Mouse (Mus musculus): ENCODE measurements around the gene Rps6kc1.

The Rps6kc1 gene

GRCm38 (mm10) chr1:190834201-190834907, 77.2 kb downstream of the Rps6kc1 start:
- in situ Hi-C loops (cut with MboI, MseI): loop anchor here (5.0 kb wide), 1 partner anchor 38 kb away; no protein-coding TSS in a partner anchor

GRCm38 (mm10) chr1:190832965-190833630, 78.5 kb downstream of the Rps6kc1 start:
- in situ Hi-C loops (cut with MboI, MseI): loop anchor here (5.0 kb wide), 1 partner anchor 39 kb away; no protein-coding TSS in a partner anchor

- in situ Hi-C loops (cut with MboI, MseI): loop anchor here (5.0 kb wide), 1 partner anchor 40 kb away; no protein-coding TSS in a partner anchor
Measured at GRCm38 (mm10) chr1:190831839-190832497, 79.6 kb downstream of the Rps6kc1 start.

GRCm38 (mm10) chr1:190826486-190827034, 85.0 kb downstream of the Rps6kc1 start:
- in situ Hi-C loops (cut with MboI, MseI): no loop called here

- in situ Hi-C loops (cut with MboI, MseI): no loop called here
Measured at GRCm38 (mm10) chr1:190823745-190824144, 87.8 kb downstream of the Rps6kc1 start.

GRCm38 (mm10) chr1:190816141-190816540, 95.4 kb downstream of the Rps6kc1 start:
- in situ Hi-C loops (cut with MboI, MseI): no loop called here

- in situ Hi-C loops (cut with MboI, MseI): no loop called here
Measured at GRCm38 (mm10) chr1:190810408-190810807, 101.2 kb downstream of the Rps6kc1 start.

GRCm38 (mm10) chr1:190808766-190809221, 102.8 kb downstream of the Rps6kc1 start:
- in situ Hi-C loops (cut with MboI, MseI): no loop called here

GRCm38 (mm10) chr1:190806817-190807216, 104.8 kb downstream of the Rps6kc1 start:
- in situ Hi-C loops (cut with MboI, MseI): no loop called here

GRCm38 (mm10) chr1:190798668-190799067, 112.9 kb downstream of the Rps6kc1 start:
- in situ Hi-C loops (cut with MboI, MseI): no loop called here

- in situ Hi-C loops (cut with MboI, MseI): no loop called here
Measured at GRCm38 (mm10) chr1:190797483-190798058, 114.0 kb downstream of the Rps6kc1 start.

- in situ Hi-C loops (cut with MboI, MseI): no loop called here
Measured at GRCm38 (mm10) chr1:190796745-190797482, 114.7 kb downstream of the Rps6kc1 start.

GRCm38 (mm10) chr1:190791638-190792037, 119.9 kb downstream of the Rps6kc1 start:
- in situ Hi-C loops (cut with MboI, MseI): no loop called here

- in situ Hi-C loops (cut with MboI, MseI): no loop called here
Measured at GRCm38 (mm10) chr1:190790720-190791119, 120.8 kb downstream of the Rps6kc1 start.

GRCm38 (mm10) chr1:190777660-190778059, 133.9 kb downstream of the Rps6kc1 start:
- in situ Hi-C loops (cut with MboI, MseI): no loop called here

GRCm38 (mm10) chr1:190776260-190776659, 135.3 kb downstream of the Rps6kc1 start:
- in situ Hi-C loops (cut with MboI, MseI): no loop called here

GRCm38 (mm10) chr1:190772088-190772885, 139.3 kb downstream of the Rps6kc1 start:
- in situ Hi-C loops (cut with MboI, MseI): no loop called here

- in situ Hi-C loops (cut with MboI, MseI): no loop called here
Measured at GRCm38 (mm10) chr1:190769748-190770147, 141.8 kb downstream of the Rps6kc1 start.

- in situ Hi-C loops (cut with MboI, MseI): no loop called here
Measured at GRCm38 (mm10) chr1:190768307-190768706, 143.3 kb downstream of the Rps6kc1 start.

- in situ Hi-C loops (cut with MboI, MseI): no loop called here
Measured at GRCm38 (mm10) chr1:190767621-190768020, 143.9 kb downstream of the Rps6kc1 start.

Data from T-helper 2 cell (primary cell).